Mouse (Mus musculus) cortical plate, adult 2 months (tissue): ENCODE measurements around the gene Ttc32. TPM values are rescaled to one million over a fixed set of nuclear protein-coding genes. Genes with fewer than 3 reads are reported as not detected.

Source experiments
- H3K27ac ChIP-seq: fragments of 200-500 bp; 2 replicates; pipeline ENCODE4 v1.5.1; 2012; ENCODE audit warnings: low read length, control low read depth, inconsistent platforms; ENCODE audit not compliant: insufficient read depth
- H3K4me1 ChIP-seq: fragments of 200-500 bp; 2 replicates; pipeline ENCODE4 v1.6.1; 2011; ENCODE audit warnings: low read length; ENCODE audit not compliant: control insufficient read depth, insufficient read depth
- H3K4me3 ChIP-seq: fragments of 200-500 bp; 2 replicates; pipeline ENCODE4 v1.5.1; 2011; ENCODE audit warnings: mild to moderate bottlenecking, low read length, control low read depth; ENCODE audit not compliant: insufficient read depth
- CTCF ChIP-seq: fragments of 200-500 bp; IDR thresholded peaks from 2 replicates; pipeline ENCODE4 v1.5.1; 2011; ENCODE audit warnings: mild to moderate bottlenecking, control low read depth, low read length; ENCODE audit not compliant: insufficient read depth; ENCODE audit errors: extremely low read depth
- POLR2A ChIP-seq: fragments of 200-500 bp; IDR thresholded peaks from 2 replicates; pipeline ENCODE4 v1.6.1; 2011; ENCODE audit warnings: mild to moderate bottlenecking, low read length, control low read depth; ENCODE audit not compliant: insufficient read depth; ENCODE audit errors: extremely low read depth
- polyA plus RNA-seq: library from polyadenylated mRNA; depleted of rRNA; stranded (reverse); fragments of >200 nt; gene quantifications from 2 replicates; pipeline ENCODE4 v1.2.3, GENCODE M21; 2012

The Ttc32 gene
- polyA plus RNA-seq, 1 experiment, result 4.3 TPM

GRCm38 (mm10) chr12:9042759-9043158 is 13.0 kb downstream of the Ttc32 start:
- Histone ChIP-seq H3K4me3 (no peak overlapping the region), H3K27ac (no peak overlapping the region), H3K4me1 (no peaks in the 10 kb centered on the region)
- no peak for TF ChIP-seq POLR2A
- no peak for TF ChIP-seq CTCF

GRCm38 (mm10) chr12:9044666-9045065 is 14.9 kb downstream of the Ttc32 start:
- TF ChIP-seq CTCF (no peak), POLR2A (no peak)
- Histone ChIP-seq H3K27ac (no peak overlapping the region), H3K4me1 (no peaks in the 10 kb centered on the region), H3K4me3 (no peak overlapping the region)

GRCm38 (mm10) chr12:9046674-9047073 is 16.9 kb downstream of the Ttc32 start:
- TF ChIP-seq CTCF (no peak), POLR2A (no peak)
- Histone ChIP-seq H3K4me1 (no peaks in the 10 kb centered on the region), H3K4me3 (no peak overlapping the region), H3K27ac (no peak overlapping the region)

GRCm38 (mm10) chr12:9048090-9048489 is 18.3 kb downstream of the Ttc32 start:
- no peak for TF ChIP-seq POLR2A
- no peak for TF ChIP-seq CTCF
- no peak overlapping the region for H3K4me3 ChIP-seq
- H3K27ac ChIP-seq, result no peak overlapping the region
- H3K4me1 ChIP-seq, result no peaks in the 10 kb centered on the region

GRCm38 (mm10) chr12:9050824-9051223 is 21.0 kb downstream of the Ttc32 start:
- H3K4me1 ChIP-seq, result no peaks in the 10 kb centered on the region
- H3K4me3 ChIP-seq, result no peak overlapping the region
- TF ChIP-seq POLR2A (no peak), CTCF (no peak)
- no peak overlapping the region for H3K27ac ChIP-seq

- Histone ChIP-seq H3K27ac (no peak overlapping the region), H3K4me1 (no peaks in the 10 kb centered on the region), H3K4me3 (no peak overlapping the region)
- TF ChIP-seq CTCF (peak; percentile 100), POLR2A (no peak)
Observed at GRCm38 (mm10) chr12:9052075-9052829, 22.5 kb downstream of the Ttc32 start.

GRCm38 (mm10) chr12:9053345-9053744 is 23.5 kb downstream of the Ttc32 start:
- TF ChIP-seq CTCF (no peak), POLR2A (no peak)
- H3K4me1 ChIP-seq, result no peaks in the 10 kb centered on the region
- no peak overlapping the region for H3K4me3 ChIP-seq
- 0 out of 2 replicates have a peak overlapping the region, but pooled peaks have one; percentile 32 for H3K27ac ChIP-seq

GRCm38 (mm10) chr12:9054012-9054411 is 24.2 kb downstream of the Ttc32 start:
- TF ChIP-seq CTCF, result no peak
- TF ChIP-seq POLR2A, result no peak
- H3K27ac ChIP-seq, result no peak overlapping the region

DNA sequence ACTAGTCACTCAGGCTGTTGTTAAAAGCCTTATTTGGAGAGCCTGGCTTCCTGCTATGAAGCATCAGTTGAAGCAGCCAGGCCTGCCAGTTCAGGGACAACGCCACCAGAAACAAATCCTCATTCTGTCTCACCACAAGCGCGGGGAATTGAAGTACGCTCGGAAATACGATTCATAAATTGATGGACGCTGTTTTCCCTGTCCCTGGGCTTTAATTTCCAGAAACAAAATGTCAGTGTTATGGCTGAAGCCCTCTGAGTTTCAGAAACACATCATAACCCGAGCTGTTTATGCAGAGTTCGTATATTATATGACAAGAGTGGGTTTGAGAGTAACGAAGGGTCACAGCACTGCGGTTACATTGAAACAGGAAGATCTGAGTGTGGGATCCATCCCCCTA is 25.5 kb downstream of the Ttc32 start:
- no peak overlapping the region for H3K27ac ChIP-seq
- H3K4me1 ChIP-seq, result no peaks in the 10 kb centered on the region
- TF ChIP-seq POLR2A, result no peak
- no peak for TF ChIP-seq CTCF
- no peak overlapping the region for H3K4me3 ChIP-seq

More at GRCm38 (mm10) chr12:9054012-9054411, 24.2 kb downstream of the Ttc32 start:
- Histone ChIP-seq H3K4me1 (no peaks in the 10 kb centered on the region), H3K4me3 (no peak overlapping the region)

GRCm38 (mm10) chr12:9059502-9059901 is 29.7 kb downstream of the Ttc32 start:
- TF ChIP-seq POLR2A (no peak), CTCF (no peak)
- H3K4me3 ChIP-seq, result no peak overlapping the region
- no peaks in the 10 kb centered on the region for H3K4me1 ChIP-seq
- H3K27ac ChIP-seq, result no peak overlapping the region

DNA sequence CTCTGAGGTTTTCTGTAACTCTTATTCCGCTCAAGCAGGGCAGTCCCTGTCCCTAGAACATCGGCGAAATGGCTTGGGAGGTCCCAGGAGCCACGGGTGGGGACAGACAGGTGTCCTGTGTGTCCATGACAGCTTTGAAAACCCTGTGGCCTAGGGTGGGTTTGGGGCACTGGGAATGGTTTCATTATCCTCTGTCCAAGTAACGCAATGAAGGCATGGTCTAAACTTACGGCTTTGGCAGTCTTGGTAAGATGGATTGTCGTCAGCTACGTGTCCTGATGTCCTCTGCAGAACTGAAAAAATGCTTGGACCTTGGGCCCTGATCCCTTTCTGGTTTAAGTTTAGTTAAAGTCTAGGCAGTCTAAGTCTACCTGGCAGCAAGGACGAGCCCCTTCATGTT is 30.2 kb downstream of the Ttc32 start:
- H3K27ac ChIP-seq, result no peak overlapping the region
- no peak overlapping the region for H3K4me3 ChIP-seq
- TF ChIP-seq POLR2A (no peak), CTCF (no peak)
- H3K4me1 ChIP-seq, result no peaks in the 10 kb centered on the region
